Mouse (Mus musculus) hematopoietic multipotent progenitor cell, adult 10-12 weeks (in vitro differentiated cells): ENCODE data around the gene Ssxa1. TPM values are rescaled to one million over a fixed set of nuclear protein-coding genes. Genes with fewer than 3 reads are reported as not detected.

ENCODE experiments used
- polyA plus RNA-seq: library from polyadenylated mRNA; stranded (reverse); fragments of >175 nt; gene quantifications from 2 replicates; pipeline ENCODE4 v1.2.3, GENCODE M21; 2012; ENCODE audit warnings: low replicate concordance

The Ssxa1 gene
- not detected in 2 replicates for polyA plus RNA-seq

GRCm38 (mm10) chrX:21115520-21115919 lies at the start of gene Ssxa1:
Ssxa1 (plus strand) TSS chrX:21115820.

GRCm38 (mm10) chrX:21068106-21068505 lies 47.5 kb upstream of the Ssxa1 start, which contains the start of gene Spaca5:
Spaca5 (plus strand) TSS chrX:21068406.

DNA sequence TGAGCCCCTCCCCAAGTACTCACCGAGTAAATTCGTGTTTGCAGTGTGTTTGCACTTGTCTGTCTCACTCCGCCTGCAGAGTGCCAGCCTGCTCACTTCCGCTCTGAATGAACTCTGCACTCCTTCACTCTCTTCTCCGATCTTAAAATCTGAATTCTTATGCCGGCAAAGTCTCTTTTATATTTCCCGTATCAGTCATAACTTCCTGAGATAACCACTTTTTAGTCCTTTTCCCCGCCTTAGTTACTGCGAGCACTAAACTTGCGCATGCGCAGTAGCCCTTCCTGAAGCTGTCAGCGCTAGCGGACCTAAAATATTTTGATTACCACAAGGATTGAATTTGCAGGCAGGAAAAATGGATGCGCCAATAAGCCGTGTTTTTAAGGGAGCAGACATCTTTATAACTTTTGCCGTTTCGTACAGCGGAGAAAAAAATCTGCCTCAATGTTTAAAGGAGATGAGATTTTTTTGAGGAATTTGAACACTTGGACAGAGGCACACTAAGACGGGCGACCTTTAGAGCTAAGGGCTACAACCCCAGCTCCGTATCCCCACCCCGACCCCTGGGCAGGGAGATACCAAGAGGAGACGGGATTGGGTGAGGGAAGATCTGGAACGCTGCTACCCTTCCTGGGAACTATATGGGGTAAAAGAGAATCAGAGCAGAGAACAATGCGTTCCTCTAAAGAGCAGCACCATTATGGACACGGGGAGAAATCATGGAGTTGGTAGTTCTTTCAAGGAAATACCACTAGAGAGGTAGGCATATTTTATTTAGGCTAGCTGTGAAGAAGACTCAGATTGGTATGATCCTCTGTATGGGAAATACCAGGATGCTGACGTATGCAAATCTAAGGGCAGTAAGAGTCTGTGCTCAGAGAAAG lies 26.4 kb upstream of the Ssxa1 start, which contains the start of gene Zfp300:
TSS of gene Zfp300 (minus strand) at position 545 of the 884 bp plus-strand sequence.

Other genes with a start within 250 kb of the Ssxa1 start
- gene Timp1, start 245.7 kb upstream of the Ssxa1 start, polyA plus RNA-seq: 0.55 TPM in 1 of 2 replicates, not detected in the other
- gene Syn1, start 194.8 kb upstream of the Ssxa1 start, polyA plus RNA-seq: 2.3 and 7.1 TPM in 2 replicates
- 359 and 470 TPM in 2 replicates for gene Cfp, start 184.3 kb upstream of the Ssxa1 start, polyA plus RNA-seq
- gene Elk1, start 165.2 kb upstream of the Ssxa1 start, polyA plus RNA-seq: 18.3 and 18.9 TPM in 2 replicates
- gene Uxt, start 153.8 kb upstream of the Ssxa1 start, polyA plus RNA-seq: 5.5 and 19.3 TPM in 2 replicates
- gene Zfp182, start 53.5 kb upstream of the Ssxa1 start, polyA plus RNA-seq: 0.07 and 0.99 TPM in 2 replicates
- not detected in 2 replicates for gene Spaca5, start 47.4 kb upstream of the Ssxa1 start, polyA plus RNA-seq
- 0.04 TPM in 1 of 2 replicates, not detected in the other for gene Zfp300, start 26.3 kb upstream of the Ssxa1 start, polyA plus RNA-seq
- gene Gm21876, start 59.8 kb downstream of the Ssxa1 start, polyA plus RNA-seq: not detected in 2 replicates